Mouse (Mus musculus): Measurements from ENCODE around the gene Olig3. TPM values are rescaled to one million over a fixed set of nuclear protein-coding genes. Genes with fewer than 3 reads are reported as not detected.
A peak's percentile ranks its signal among the peaks of the same experiment; 100 is the strongest.

Olig3 gene
- polyA plus RNA-seq, 1 experiment from 2014 or later = 2.0 TPM

DNA sequence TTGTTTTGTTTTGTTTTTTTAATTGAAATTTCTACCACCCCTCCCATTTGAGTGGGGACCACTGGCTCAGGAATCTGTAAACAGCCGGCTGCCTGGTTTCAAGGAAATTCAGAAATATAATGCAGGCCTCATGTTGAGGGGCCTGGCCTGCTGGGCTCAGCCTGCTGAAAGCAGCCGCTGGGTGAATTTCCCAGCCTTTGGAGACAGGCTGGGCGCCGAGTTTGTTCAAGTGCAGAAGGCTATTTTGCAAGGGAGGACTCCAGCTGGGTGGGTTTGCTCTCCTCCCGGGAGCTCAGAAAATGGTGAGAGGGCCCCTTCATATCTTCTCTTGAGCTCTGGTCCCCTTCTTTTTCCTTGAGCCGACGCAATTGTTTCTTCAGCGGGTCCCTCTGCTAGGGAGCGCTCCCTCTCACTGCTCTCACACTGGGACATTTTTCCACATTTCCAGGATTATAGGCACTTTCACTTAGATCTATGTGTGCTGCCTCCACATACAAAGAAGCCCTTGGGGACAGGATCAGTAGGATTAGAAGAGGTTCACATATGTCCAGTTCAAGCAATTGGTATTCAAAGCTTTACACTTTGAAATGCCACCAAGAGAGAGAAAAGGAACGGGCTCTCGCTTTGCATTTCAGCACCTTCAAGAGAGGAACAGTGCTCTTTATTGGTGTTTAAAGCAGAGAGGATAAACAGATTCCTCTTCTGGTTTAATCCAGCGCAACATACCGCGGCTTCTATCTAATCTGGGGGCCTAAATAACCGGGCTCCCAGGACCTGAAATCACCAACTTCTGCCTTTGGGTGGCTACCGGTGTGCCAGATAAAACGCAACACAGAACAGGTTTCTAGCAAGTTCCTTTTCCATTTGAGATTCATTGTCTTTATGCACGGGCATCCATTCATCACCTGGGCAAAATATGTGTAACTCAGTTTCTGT is 17.4 kb upstream of the Olig3 start:
- Histone ChIP-seq H3K27me3 (ENCODE audit: control insufficient read depth, insufficient read depth, low read length) (peaks cover 44% of the 10 kb centered on the region), H3K36me3 (ENCODE audit: control insufficient read depth, insufficient read depth, low read length) (no peaks in the 10 kb centered on the region), H3K4me3 (replicated peaks; ENCODE audit: low read depth, low read length) (no peak overlapping the region), H3K4me2 (ENCODE audit: low read length) (peak overlapping the region; percentile 28; the same call in 1 of the 2 replicates), H3K4me1 (ENCODE audit: control insufficient read depth, insufficient read depth, low read length) (no peaks in the 10 kb centered on the region), H3K9me3 (ENCODE audit: control insufficient read depth, low read length) (no peaks in the 10 kb centered on the region), H3K9ac (replicated peaks; ENCODE audit: low read length) (no peak overlapping the region), H3K27ac (replicated peaks; ENCODE audit: low read depth, low read length) (no peak overlapping the region; the same call in 1 of the 2 replicates)
- 5% methylated on average over 18 of the region's 18 CpGs for WGBS
- DNase-seq = peak; percentile 62
- no peak; the same call in 1 of the 2 replicates for ATAC-seq (ENCODE audit: low FRiP score, low TSS enrichment)

DNA sequence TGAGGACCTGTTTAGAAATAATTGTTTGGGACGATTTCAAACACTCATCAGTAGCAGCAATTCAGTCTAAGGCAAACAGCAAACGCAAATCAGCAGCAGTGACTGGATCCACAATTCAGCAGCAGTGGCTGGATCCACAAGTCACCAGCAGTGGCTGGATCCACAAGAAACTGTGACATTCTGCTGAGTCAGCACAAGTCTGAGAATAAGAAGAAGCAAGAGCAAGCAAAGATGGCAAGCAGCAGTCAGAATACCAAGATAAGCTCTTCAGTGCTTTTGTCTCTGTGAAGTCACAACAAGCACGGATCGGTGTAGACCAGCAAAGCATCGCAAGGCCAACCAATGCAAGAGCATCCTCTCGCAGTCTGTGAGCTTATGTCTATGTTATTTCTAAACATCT is 12.3 kb upstream of the Olig3 start:
- H3K4me2 ChIP-seq (ENCODE audit: low read length) = no peak overlapping the region
- no peak overlapping the region for H3K27ac ChIP-seq (replicated peaks; ENCODE audit: low read depth, low read length)
- no peak for ATAC-seq (ENCODE audit: low FRiP score, low TSS enrichment)
- H3K27me3 ChIP-seq (ENCODE audit: control insufficient read depth, insufficient read depth, low read length) = peaks cover 50% of the 10 kb centered on the region
- H3K9me3 ChIP-seq (ENCODE audit: control insufficient read depth, low read length) = no peaks in the 10 kb centered on the region
- H3K36me3 ChIP-seq (ENCODE audit: control insufficient read depth, insufficient read depth, low read length) = no peaks in the 10 kb centered on the region
- DNase-seq = no peak
- H3K4me1 ChIP-seq (ENCODE audit: control insufficient read depth, insufficient read depth, low read length) = no peaks in the 10 kb centered on the region
- no peak overlapping the region for H3K9ac ChIP-seq (replicated peaks; ENCODE audit: low read length)
- H3K4me3 ChIP-seq (replicated peaks; ENCODE audit: low read depth, low read length) = no peak overlapping the region
- WGBS = 87% methylated on average over 6 of the region's 6 CpGs

DNA sequence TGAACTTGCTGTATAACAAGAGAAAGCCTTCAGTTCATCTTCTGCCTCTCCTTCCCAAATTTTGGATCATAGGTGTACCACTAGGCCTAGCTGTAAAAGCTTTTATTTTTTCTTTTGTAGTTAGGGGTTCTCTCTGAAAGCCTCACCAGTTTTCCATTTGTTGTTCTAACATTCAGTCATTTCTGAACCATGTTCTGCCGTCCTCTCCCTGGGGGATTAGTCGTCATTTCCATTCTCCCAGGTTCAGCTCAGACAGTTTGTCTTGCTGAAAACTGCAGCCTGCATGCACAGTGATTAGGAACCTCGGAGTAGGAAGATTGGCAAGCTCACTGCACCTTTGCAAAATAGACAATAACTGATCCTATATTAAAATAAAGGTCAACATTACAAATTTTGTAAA is 7.0 kb upstream of the Olig3 start:
- H3K4me2 ChIP-seq (ENCODE audit: low read length) = no peak overlapping the region
- 29% methylated on average over 3 of the region's 3 CpGs for WGBS
- H3K4me3 ChIP-seq (replicated peaks; ENCODE audit: low read depth, low read length) = no peak overlapping the region
- no peaks in the 10 kb centered on the region for H3K9me3 ChIP-seq (ENCODE audit: control insufficient read depth, low read length)
- no peaks in the 10 kb centered on the region for H3K4me1 ChIP-seq (ENCODE audit: control insufficient read depth, insufficient read depth, low read length)
- ATAC-seq (ENCODE audit: low FRiP score, low TSS enrichment) = no peak
- peaks cover 54% of the 10 kb centered on the region for H3K27me3 ChIP-seq (ENCODE audit: control insufficient read depth, insufficient read depth, low read length)
- no peak overlapping the region for H3K9ac ChIP-seq (replicated peaks; ENCODE audit: low read length)
- H3K36me3 ChIP-seq (ENCODE audit: control insufficient read depth, insufficient read depth, low read length) = no peaks in the 10 kb centered on the region
- no peak for DNase-seq
- no peak overlapping the region for H3K27ac ChIP-seq (replicated peaks; ENCODE audit: low read depth, low read length)

DNA sequence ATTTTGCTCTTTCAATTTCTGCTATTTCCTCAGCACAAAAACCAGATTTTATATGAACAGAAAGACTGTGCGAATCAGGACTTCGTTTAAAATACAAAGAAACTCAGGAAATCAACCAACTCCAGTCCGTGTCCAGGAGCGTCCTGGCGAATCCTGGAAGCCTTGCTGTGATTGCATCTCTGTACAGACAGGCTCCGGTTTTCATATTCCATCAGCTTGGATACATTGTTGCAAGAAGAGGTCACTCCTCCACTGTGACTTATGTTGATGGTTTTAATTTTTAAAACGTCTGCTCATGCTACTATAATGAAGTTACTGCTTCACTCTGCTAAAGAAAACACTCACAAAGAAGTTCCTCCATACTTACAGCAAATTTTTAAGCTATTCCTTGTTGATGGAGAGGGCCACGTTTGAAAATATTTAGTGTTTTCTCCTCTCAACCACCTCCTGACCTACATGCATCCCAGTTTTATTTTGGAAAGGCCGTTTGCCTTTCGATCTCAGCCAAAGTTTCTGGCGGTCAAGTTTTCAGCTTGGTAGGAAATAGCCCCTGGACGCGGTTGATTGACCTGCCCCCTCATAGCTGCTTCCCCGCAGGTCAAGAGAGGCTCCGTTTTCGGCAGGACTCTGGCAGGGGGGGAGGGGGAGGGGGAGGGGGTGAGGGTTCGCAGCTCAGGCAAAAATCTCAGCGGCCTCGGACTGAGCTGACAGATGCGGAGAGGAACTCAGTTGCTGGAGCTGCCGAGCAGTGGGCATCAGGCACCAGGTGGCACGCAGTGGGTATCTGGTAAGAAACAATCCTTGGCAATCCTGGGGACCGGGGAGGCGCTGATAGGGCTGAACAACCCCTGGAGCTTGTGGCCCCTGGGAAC is 4.1 kb upstream of the Olig3 start:
- no peaks in the 10 kb centered on the region for H3K9me3 ChIP-seq (ENCODE audit: control insufficient read depth, low read length)
- DNase-seq = peak; percentile 43
- H3K27ac ChIP-seq (replicated peaks; ENCODE audit: low read depth, low read length) = no peak overlapping the region
- no peak for ATAC-seq (ENCODE audit: low FRiP score, low TSS enrichment)
- no peaks in the 10 kb centered on the region for H3K36me3 ChIP-seq (ENCODE audit: control insufficient read depth, insufficient read depth, low read length)
- H3K27me3 ChIP-seq (ENCODE audit: control insufficient read depth, insufficient read depth, low read length) = peaks cover 81% of the 10 kb centered on the region
- no peak overlapping the region for H3K9ac ChIP-seq (replicated peaks; ENCODE audit: low read length)
- peak overlapping the region; percentile 28 for H3K4me2 ChIP-seq (ENCODE audit: low read length)
- WGBS = under 1% methylated on average over 24 of the region's 24 CpGs
- no peak overlapping the region for H3K4me3 ChIP-seq (replicated peaks; ENCODE audit: low read depth, low read length)
- H3K4me1 ChIP-seq (ENCODE audit: control insufficient read depth, insufficient read depth, low read length) = peaks cover 3% of the 10 kb centered on the region; the same call in 1 of the 2 replicates

DNA sequence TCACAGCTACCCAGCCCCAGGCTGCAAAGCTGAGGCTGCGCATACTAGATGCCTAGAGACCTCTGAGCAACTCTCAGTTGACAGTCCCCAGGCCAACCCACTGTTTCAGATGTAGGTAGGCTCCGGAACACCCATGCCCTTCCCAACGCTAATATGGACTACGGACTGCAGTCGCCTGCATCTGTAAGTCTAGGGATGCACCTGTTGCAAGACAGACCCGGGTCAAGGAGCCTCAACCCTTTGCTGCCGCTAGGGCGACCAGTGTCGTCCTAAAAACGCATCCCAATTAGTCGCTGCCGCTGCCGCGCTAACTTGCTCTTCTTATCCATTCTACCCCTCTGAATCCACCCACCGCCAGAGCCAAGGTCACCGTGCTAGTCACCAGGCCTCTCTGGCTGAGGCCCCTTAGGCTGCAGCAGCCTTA is 3.4 kb upstream of the Olig3 start:
- DNase-seq (no peak), ATAC-seq (ENCODE audit: low FRiP score, low TSS enrichment) (0 out of 2 replicates have a peak, but pooled peaks have one; percentile 35)
- no peak overlapping the region for H3K27ac ChIP-seq (replicated peaks; ENCODE audit: low read depth, low read length)
- no peaks in the 10 kb centered on the region for H3K36me3 ChIP-seq (ENCODE audit: control insufficient read depth, insufficient read depth, low read length)
- H3K27me3 ChIP-seq (ENCODE audit: control insufficient read depth, insufficient read depth, low read length) = peaks cover 86% of the 10 kb centered on the region
- H3K9ac ChIP-seq (replicated peaks; ENCODE audit: low read length) = no peak overlapping the region
- peak overlapping the region; percentile 28 for H3K4me2 ChIP-seq (ENCODE audit: low read length)
- H3K4me3 ChIP-seq (replicated peaks; ENCODE audit: low read depth, low read length) = no peak overlapping the region
- under 1% methylated on average over 16 of the region's 16 CpGs for WGBS
- no peaks in the 10 kb centered on the region for H3K9me3 ChIP-seq (ENCODE audit: control insufficient read depth, low read length)
- H3K4me1 ChIP-seq (ENCODE audit: control insufficient read depth, insufficient read depth, low read length) = peaks cover 5% of the 10 kb centered on the region; the same call in 1 of the 2 replicates

DNA sequence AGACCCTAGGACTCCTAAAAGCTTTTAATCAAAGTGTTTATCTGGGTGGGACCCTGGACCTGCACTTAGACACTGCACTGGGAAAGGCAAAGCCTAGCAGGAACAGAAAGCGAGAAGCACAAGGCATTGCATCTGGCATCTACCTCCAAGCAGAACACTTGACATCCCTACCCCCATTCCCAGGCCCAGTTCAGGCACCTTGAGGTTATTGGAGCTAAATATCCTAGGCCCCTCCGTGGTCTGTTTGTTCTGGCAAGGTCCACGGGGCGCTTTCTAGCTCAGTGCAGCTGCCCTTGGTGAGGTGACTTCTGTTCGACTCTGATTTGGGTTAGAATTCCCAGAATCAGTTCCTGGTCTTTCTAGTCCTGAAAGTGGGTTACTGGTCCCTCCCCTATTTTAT is 2.7 kb upstream of the Olig3 start:
- no peak for ATAC-seq (ENCODE audit: low FRiP score, low TSS enrichment)
- Histone ChIP-seq H3K4me1 (ENCODE audit: control insufficient read depth, insufficient read depth, low read length) (peaks cover 5% of the 10 kb centered on the region; the same call in 1 of the 2 replicates), H3K27me3 (ENCODE audit: control insufficient read depth, insufficient read depth, low read length) (peaks cover 86% of the 10 kb centered on the region), H3K36me3 (ENCODE audit: control insufficient read depth, insufficient read depth, low read length) (no peaks in the 10 kb centered on the region), H3K4me2 (ENCODE audit: low read length) (no peak overlapping the region), H3K9me3 (ENCODE audit: control insufficient read depth, low read length) (no peaks in the 10 kb centered on the region), H3K4me3 (replicated peaks; ENCODE audit: low read depth, low read length) (no peak overlapping the region), H3K9ac (replicated peaks; ENCODE audit: low read length) (no peak overlapping the region), H3K27ac (replicated peaks; ENCODE audit: low read depth, low read length) (no peak overlapping the region)
- 3% methylated on average over 5 of the region's 5 CpGs for WGBS
- DNase-seq = no peak

DNA sequence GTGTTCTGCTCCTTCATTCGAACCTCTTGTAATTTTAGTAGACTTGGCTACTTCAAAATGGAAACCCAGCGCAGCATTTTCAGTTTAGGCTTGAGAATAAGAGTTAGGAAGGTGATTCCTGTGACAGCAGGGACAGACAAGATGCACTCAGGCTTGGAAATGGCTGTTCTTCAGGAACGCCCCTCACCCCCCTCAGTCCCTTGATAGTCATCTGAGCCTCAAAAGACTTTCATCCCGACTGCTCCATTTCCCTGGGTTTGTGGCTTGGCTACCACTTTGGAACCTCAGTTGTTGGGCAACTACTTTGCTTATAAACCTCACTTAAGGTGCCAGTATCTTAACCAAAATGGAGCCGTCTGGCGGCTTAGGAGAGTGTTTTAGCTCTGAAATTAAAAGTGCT is 2.2 kb upstream of the Olig3 start:
- no peak overlapping the region for H3K4me3 ChIP-seq (replicated peaks; ENCODE audit: low read depth, low read length)
- no peak for ATAC-seq (ENCODE audit: low FRiP score, low TSS enrichment)
- DNase-seq = no peak
- no peaks in the 10 kb centered on the region for H3K9me3 ChIP-seq (ENCODE audit: control insufficient read depth, low read length)
- H3K27me3 ChIP-seq (ENCODE audit: control insufficient read depth, insufficient read depth, low read length) = peaks cover 86% of the 10 kb centered on the region
- peaks cover 5% of the 10 kb centered on the region; the same call in 1 of the 2 replicates for H3K4me1 ChIP-seq (ENCODE audit: control insufficient read depth, insufficient read depth, low read length)
- H3K27ac ChIP-seq (replicated peaks; ENCODE audit: low read depth, low read length) = no peak overlapping the region
- 5% methylated on average over 6 of the region's 6 CpGs for WGBS
- no peaks in the 10 kb centered on the region for H3K36me3 ChIP-seq (ENCODE audit: control insufficient read depth, insufficient read depth, low read length)
- H3K4me2 ChIP-seq (ENCODE audit: low read length) = no peak overlapping the region
- no peak overlapping the region for H3K9ac ChIP-seq (replicated peaks; ENCODE audit: low read length)

DNA sequence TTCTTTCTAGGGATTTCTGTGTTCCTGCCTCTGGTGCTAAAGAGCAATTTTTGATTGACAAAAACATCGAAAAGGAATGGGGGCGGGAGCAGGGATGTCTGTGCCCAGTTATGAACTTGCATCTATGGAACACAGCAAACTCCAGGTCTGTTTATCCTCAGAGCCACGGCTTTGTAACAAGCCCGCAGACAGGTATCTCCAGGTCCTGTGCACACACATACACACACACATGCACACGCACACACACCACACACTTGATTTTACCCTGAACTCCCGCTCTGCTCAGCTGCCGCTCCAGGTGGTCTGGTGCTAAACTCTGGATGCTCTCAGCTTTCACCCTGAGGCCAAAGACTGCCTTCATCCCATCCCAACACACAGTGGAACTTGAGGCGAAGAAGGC is 1.3 kb upstream of the Olig3 start:
- Histone ChIP-seq H3K4me3 (replicated peaks; ENCODE audit: low read depth, low read length) (no peak overlapping the region), H3K9me3 (ENCODE audit: control insufficient read depth, low read length) (no peaks in the 10 kb centered on the region), H3K9ac (replicated peaks; ENCODE audit: low read length) (no peak overlapping the region), H3K4me2 (ENCODE audit: low read length) (no peak overlapping the region), H3K36me3 (ENCODE audit: control insufficient read depth, insufficient read depth, low read length) (no peaks in the 10 kb centered on the region), H3K27ac (replicated peaks; ENCODE audit: low read depth, low read length) (no peak overlapping the region), H3K4me1 (ENCODE audit: control insufficient read depth, insufficient read depth, low read length) (peaks cover 5% of the 10 kb centered on the region; the same call in 1 of the 2 replicates), H3K27me3 (ENCODE audit: control insufficient read depth, insufficient read depth, low read length) (peaks cover 89% of the 10 kb centered on the region)
- ATAC-seq (ENCODE audit: low FRiP score, low TSS enrichment) = no peak
- DNase-seq = no peak
- 2% methylated on average over 8 of the region's 8 CpGs for WGBS

Measured in midbrain, embryonic 14.5 days (tissue).